Mouse (Mus musculus) liver, embryonic 14.5 days (tissue): Measurements from ENCODE around the gene Lpcat3.

Experiments
- CTCF ChIP-seq: IDR thresholded peaks from 2 replicates; pipeline ENCODE4 v1.5.1; 2016; ENCODE audit warnings: antibody characterized with exemption, low read depth, control low read depth
- EP300 ChIP-seq: IDR thresholded peaks from 2 replicates; pipeline ENCODE4 v1.6.1; 2016; ENCODE audit warnings: antibody characterized with exemption, low read depth

DNA sequence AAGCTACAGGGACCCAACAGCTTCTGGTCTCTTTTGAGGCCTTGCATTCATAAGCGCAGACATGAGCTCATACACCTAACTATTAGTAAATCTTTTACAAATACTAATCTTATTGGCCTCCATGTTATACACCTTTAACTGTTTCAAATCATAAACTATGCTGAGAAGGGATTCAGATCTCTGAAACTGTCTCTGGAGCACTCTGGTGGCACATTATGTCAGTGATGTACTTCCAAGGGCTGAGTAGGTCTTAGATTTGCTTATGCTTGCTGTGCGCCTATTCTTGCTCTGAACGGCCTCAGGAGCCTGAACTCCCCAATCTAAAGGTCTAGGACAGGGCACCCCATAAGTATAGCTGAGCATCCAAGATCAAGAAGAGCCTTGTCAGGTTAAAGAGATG is 79.0 kb downstream of the Lpcat3 start:
- TF ChIP-seq CTCF (no peak), EP300 (no peak)
